18 mouse cellular contexts compared by ENCODE assay signal in the genomic region with DNA sequence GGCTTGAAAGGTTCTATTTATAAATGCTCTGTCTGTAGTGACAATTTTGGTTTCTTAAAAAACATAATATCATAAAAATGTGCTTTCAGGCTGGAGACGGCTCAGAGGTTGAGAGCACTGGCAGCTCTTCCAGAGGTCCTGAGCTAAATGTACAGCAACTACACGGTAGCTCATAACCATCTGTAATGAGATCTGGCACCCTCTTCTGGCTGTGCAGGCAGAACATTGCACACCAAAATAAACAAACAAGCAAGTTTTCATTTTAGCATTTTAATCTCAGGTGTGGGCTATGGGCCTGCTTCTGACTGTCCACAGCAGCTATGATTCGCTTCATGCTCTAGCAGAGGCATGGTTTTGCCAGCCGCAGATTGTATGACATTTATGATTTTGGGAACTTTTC. TPM values are rescaled to one million over a fixed set of nuclear protein-coding genes. Genes with fewer than 3 reads are reported as not detected.
DNase-seq lines count a peak whose midpoint lies in the region; ATAC-seq and TF ChIP-seq lines count a peak whose summit lies in the region.
"Had no signal": no experiment of that assay in that cellular context is flagged by ENCODE, and none has a peak within 500 bp of the region (broad histone marks: within the 10 kb centered on the region; RNA-seq: fewer than 3 reads in every experiment).

No protein-coding gene starts in this region.

- no peak for TF ChIP-seq EP300 in liver, embryonic 14.5 days (IDR thresholded peaks at IDR 0.05; ENCODE audit: low read depth)

- ATAC-seq in heart, embryonic 15.5 days (replicated peaks; ENCODE audit: insufficient number of reproducible peaks, insufficient read depth, low FRiP score, low read depth): no peak
- ATAC-seq in heart, embryonic 12.5 days (ENCODE audit: insufficient number of reproducible peaks, low FRiP score): no peak
- no peak for ATAC-seq in liver, embryonic 14.5 days (ENCODE audit: insufficient read depth)
- ATAC-seq: forebrain, embryonic 16.5 days; hindbrain, embryonic 16.5 days; Patski had no signal

- H3K4me1 ChIP-seq in heart, embryonic 15.5 days (replicated peaks): peaks cover 53% of the 10 kb centered on the region
- peaks cover 67% of the 10 kb centered on the region for H3K4me1 ChIP-seq in heart, embryonic 12.5 days (replicated peaks)
- H3K4me1 ChIP-seq in liver, embryonic 14.5 days (replicated peaks; ENCODE audit: control insufficient read depth in 2 of 2, insufficient read depth in 2 of 2, low read length in 1 of 2): no peaks in the 10 kb centered on the region
- H3K4me1 ChIP-seq in cortical plate, adult 2 months (ENCODE audit: control insufficient read depth, insufficient read depth, low read length): peaks cover 17% of the 10 kb centered on the region

- 0 out of 2 replicates have a peak, but pooled peaks have one; percentile 16 for TF ChIP-seq CTCF in liver, embryonic 14.5 days (IDR thresholded peaks at IDR 0.05; ENCODE audit: low read depth)
- peak; percentile 13; the same call in 1 of the 2 replicates for TF ChIP-seq CTCF in cortical plate, adult 2 months (IDR thresholded peaks at IDR 0.05; ENCODE audit: extremely low read depth, insufficient read depth, low read length)

- no peak overlapping the region for H3K4me3 ChIP-seq in heart, embryonic 15.5 days
- H3K4me3 ChIP-seq in heart, embryonic 12.5 days: no peak overlapping the region
- no peak overlapping the region for H3K4me3 ChIP-seq in liver, embryonic 14.5 days (ENCODE audit: insufficient read depth in 1 of 2, low read depth in 2 of 2, low read length in 2 of 2)
- no peak overlapping the region for H3K4me3 ChIP-seq in cortical plate, adult 2 months (ENCODE audit: insufficient read depth, low read length)
- H3K4me3 ChIP-seq: embryonic facial prominence, embryonic 13.5 days had no signal

- 0 out of 2 replicates have a peak overlapping the region, but pooled peaks have one; percentile 5 for H3K27ac ChIP-seq in heart, embryonic 15.5 days
- H3K27ac ChIP-seq in heart, embryonic 12.5 days (ENCODE audit: poor library complexity, severe bottlenecking): no peak overlapping the region
- no peak overlapping the region for H3K27ac ChIP-seq in liver, embryonic 14.5 days
- H3K27ac ChIP-seq in cortical plate, adult 2 months (ENCODE audit: insufficient read depth, low read length): no peak overlapping the region

- H3K4me2 ChIP-seq in heart, embryonic 15.5 days: no peak overlapping the region
- no peak overlapping the region for H3K4me2 ChIP-seq in heart, embryonic 12.5 days
- H3K4me2 ChIP-seq in liver, embryonic 14.5 days (ENCODE audit: low read depth): no peak overlapping the region
- H3K4me2 ChIP-seq: embryonic facial prominence, embryonic 13.5 days had no signal

- H3K9ac ChIP-seq in heart, embryonic 15.5 days: no peak overlapping the region
- no peak overlapping the region for H3K9ac ChIP-seq in heart, embryonic 12.5 days
- no peak overlapping the region for H3K9ac ChIP-seq in liver, embryonic 14.5 days (replicated peaks)
- H3K9ac ChIP-seq: embryonic facial prominence, embryonic 13.5 days had no signal

- DNase-seq in liver, embryonic 14.5 days (ENCODE audit: low read depth in 3 of 3, low spot score in 3 of 3): no peak
- DNase-seq in liver (no peak), A20 (ENCODE audit: low read depth, low spot score) (peak; percentile 26)
- no peak for DNase-seq in spleen, adult 12 weeks (ENCODE audit: low spot score)
- DNase-seq: adrenal gland, adult 8-10 months; cerebellum, postnatal 10 days; heart, postnatal 4 days; kidney, adult 2 months; kidney, postnatal 14 days; lung, postnatal 4 days; retina, postnatal 1 day had no signal

- no peaks in the 10 kb centered on the region for H3K27me3 ChIP-seq in heart, embryonic 15.5 days
- H3K27me3 ChIP-seq in heart, embryonic 12.5 days (replicated peaks): no peaks in the 10 kb centered on the region
- no peaks in the 10 kb centered on the region for H3K27me3 ChIP-seq in liver, embryonic 14.5 days (ENCODE audit: control insufficient read depth, insufficient read depth, low read length)
- H3K27me3 ChIP-seq: embryonic facial prominence, embryonic 13.5 days; Patski had no signal

- no peaks in the 10 kb centered on the region for H3K9me3 ChIP-seq in heart, embryonic 15.5 days (replicated peaks)
- no peaks in the 10 kb centered on the region for H3K9me3 ChIP-seq in heart, embryonic 12.5 days (replicated peaks)
- H3K9me3 ChIP-seq in liver, embryonic 14.5 days (ENCODE audit: control insufficient read depth, low read length): no peaks in the 10 kb centered on the region
- H3K9me3 ChIP-seq: embryonic facial prominence, embryonic 13.5 days had no signal

- H3K36me3 ChIP-seq in heart, embryonic 15.5 days: peaks cover 99% of the 10 kb centered on the region
- H3K36me3 ChIP-seq in heart, embryonic 12.5 days: peaks cover 100% of the 10 kb centered on the region
- H3K36me3 ChIP-seq in liver, embryonic 14.5 days (replicated peaks; ENCODE audit: control insufficient read depth, insufficient read depth, low read depth): peaks cover 95% of the 10 kb centered on the region

- WGBS in heart, embryonic 15.5 days: 74% methylated on average over 4 of the region's 4 CpGs
- WGBS in heart, embryonic 12.5 days: 86% methylated on average over 4 of the region's 4 CpGs
- 86% methylated on average over 4 of the region's 4 CpGs for WGBS in liver, embryonic 14.5 days (ENCODE audit: insufficient replicate concordance)

- TF ChIP-seq POLR2A in cortical plate, adult 2 months (IDR thresholded peaks at IDR 0.05; ENCODE audit: extremely low read depth, insufficient read depth, low read length): no peak

RNA-seq across cellular contexts. Expression of gene Capn12, which starts 18.8 kb away (rescaled TPM):
- 0.33 and 0.42 TPM in 2 replicates for polyA plus RNA-seq in heart, embryonic 15.5 days (2015; fragmentation: Nextera tagmentation; extraction: Ambion mirVana)
- polyA plus RNA-seq in heart, embryonic 12.5 days (2016; fragmentation: Nextera tagmentation; extraction: Ambion mirVana): 0.17 and 0.27 TPM in 2 replicates
- 0.01 and 0.02 TPM in 2 replicates for polyA plus RNA-seq in liver, embryonic 14.5 days (2012; rRNA removed)
- 0.15 and 0.19 TPM in 2 replicates for polyA plus RNA-seq in liver, embryonic 14.5 days (2014; fragmentation: Nextera tagmentation; extraction: Ambion mirVana)
- polyA plus RNA-seq in cortical plate, adult 2 months (2012; rRNA removed): 1.2 and 1.8 TPM in 2 replicates

RNA-seq across cellular contexts. Expression of gene Lgals7, which starts 36.3 kb away (rescaled TPM):
- 1.7 and 2.7 TPM in 2 replicates for polyA plus RNA-seq in heart, embryonic 15.5 days (2015; fragmentation: Nextera tagmentation; extraction: Ambion mirVana)
- polyA plus RNA-seq in heart, embryonic 12.5 days (2016; fragmentation: Nextera tagmentation; extraction: Ambion mirVana): 1.1 and 1.3 TPM in 2 replicates
- 0.09 and 0.42 TPM in 2 replicates for polyA plus RNA-seq in liver, embryonic 14.5 days (2012; rRNA removed)
- 0.40 TPM in 1 of 2 replicates, not detected in the other for polyA plus RNA-seq in liver, embryonic 14.5 days (2014; fragmentation: Nextera tagmentation; extraction: Ambion mirVana)
- 1.2 and 1.3 TPM in 2 replicates for polyA plus RNA-seq in cortical plate, adult 2 months (2012; rRNA removed)
